Mouse (Mus musculus) C2C12 (cell line): ENCODE measurements around the gene Psmd7.

ENCODE experiments used
- CTCF ChIP-seq: IDR thresholded peaks from one replicate; pipeline ENCODE4 v1.5.1; 2011; ENCODE audit not compliant: control insufficient read depth, insufficient read depth, insufficient read length
- FOSL1 ChIP-seq: IDR thresholded peaks from one replicate; pipeline ENCODE4 v1.8.0; 2011; ENCODE audit warnings: mild to moderate bottlenecking, low read length; ENCODE audit not compliant: poor library complexity, insufficient read depth, severe bottlenecking
- MAX ChIP-seq: IDR thresholded peaks from one replicate; pipeline ENCODE4 v1.6.1; 2011; ENCODE audit warnings: mild to moderate bottlenecking, control low read depth
- MYOD1 ChIP-seq: IDR thresholded peaks from one replicate; pipeline ENCODE4 v1.6.1; 2011; ENCODE audit warnings: low read depth; ENCODE audit not compliant: control insufficient read depth, insufficient read length
- MYOG ChIP-seq: IDR thresholded peaks from one replicate; pipeline ENCODE4 v1.6.1; 2011; ENCODE audit not compliant: control insufficient read depth, insufficient read length; ENCODE audit errors: extremely low read depth
- USF1 ChIP-seq: IDR thresholded peaks from one replicate; pipeline ENCODE4 v1.6.1; 2011; ENCODE audit warnings: low read depth, mild to moderate bottlenecking, control low read depth, moderate library complexity

DNA sequence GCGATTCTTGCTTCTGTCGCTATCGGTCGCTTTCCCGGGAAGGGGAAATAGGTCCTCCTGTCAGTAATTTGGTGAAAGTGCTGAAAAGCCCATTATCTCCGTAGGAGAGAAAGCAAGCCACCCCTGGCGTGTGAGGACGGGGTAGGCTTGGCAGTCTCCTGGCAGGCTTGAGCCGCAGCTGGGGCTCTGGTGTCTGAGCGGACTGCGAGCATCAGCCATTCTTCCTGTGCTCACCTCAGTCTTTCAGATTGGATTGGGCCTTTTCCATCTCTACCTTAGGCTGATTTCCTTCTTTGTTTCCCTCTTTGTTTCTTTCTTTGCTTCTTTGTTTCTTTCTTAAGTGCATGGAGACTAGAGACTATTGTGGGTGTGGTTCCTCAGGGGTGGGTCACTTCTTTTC is 22.6 kb upstream of the Psmd7 start:
- TF ChIP-seq USF1: no peak
- no peak for TF ChIP-seq CTCF
- TF ChIP-seq MAX: no peak
- TF ChIP-seq MYOG: no peak
- TF ChIP-seq FOSL1: no peak
- TF ChIP-seq MYOD1: no peak
